Mouse (Mus musculus) heart, postnatal 36 days (tissue): ENCODE results near the gene Gng12. TPM values are rescaled to one million over a fixed set of nuclear protein-coding genes. Genes with fewer than 3 reads are reported as not detected.
"Not testable (repeated sequence)": the region's sequence is repeated elsewhere in the genome, so short reads cannot be mapped to it uniquely, and the experiment has no call there.

Experiments
- DNase-seq, 2 experiments: peaks; one replicate each; pipeline ENCODE4 v3.0.0; 2021 to 2022
- intact Hi-C: fragments of 180-260 bp; cut with DNase I; formaldehyde crosslinking; loops from one replicate; pipeline ENCODE4 v1.15.1; 2025
- total RNA-seq, 2 experiments: library from RNA; stranded (reverse); gene quantifications; 2 replicates each; pipeline ENCODE4 v1.2.3; 2021

The Gng12 gene
- total RNA-seq, 2 experiments from 2014 or later, result 37.8 to 44.7 TPM

GRCm38 (mm10) chr6:67018365-67018764 lies 122.2 kb downstream of the Gng12 start:
- intact Hi-C loops, result loop anchor here (5.0 kb wide), 1 partner anchor 176 kb away; no protein-coding TSS in a partner anchor
- DNase-seq, result no peak

- intact Hi-C loops, result loop anchor here (5.0 kb wide), 1 partner anchor 177 kb away; no protein-coding TSS in a partner anchor
- DNase-seq, result not testable (repeated sequence)
Measured at GRCm38 (mm10) chr6:67019001-67019400, 122.8 kb downstream of the Gng12 start.

GRCm38 (mm10) chr6:67021308-67021707 lies 125.1 kb downstream of the Gng12 start:
- intact Hi-C loops, result no loop called here
- no peak for DNase-seq

- no peak for DNase-seq
- intact Hi-C loops, result no loop called here
Measured at GRCm38 (mm10) chr6:67023729-67024128, 127.5 kb downstream of the Gng12 start.

GRCm38 (mm10) chr6:67026661-67027060 lies 130.5 kb downstream of the Gng12 start:
- intact Hi-C loops, result no loop called here
- DNase-seq, result no peak

- intact Hi-C loops, result no loop called here
- no peak for DNase-seq
Measured at GRCm38 (mm10) chr6:67027438-67028142, 131.4 kb downstream of the Gng12 start.

- intact Hi-C loops, result no loop called here
- no peak for DNase-seq
Measured at GRCm38 (mm10) chr6:67029312-67029950, 133.2 kb downstream of the Gng12 start.

- no peak for DNase-seq
- intact Hi-C loops, result loop anchor here (10.0 kb wide), 1 partner anchor 495 kb away; the partner anchor contains the start of gene Mad2l1
Measured at GRCm38 (mm10) chr6:67029987-67030386, 133.8 kb downstream of the Gng12 start.

- DNase-seq, result no peak
- intact Hi-C loops, result loop anchor here (10.0 kb wide), 1 partner anchor 496 kb away; the partner anchor contains the start of gene Mad2l1
Measured at GRCm38 (mm10) chr6:67030416-67030815, 134.2 kb downstream of the Gng12 start.

GRCm38 (mm10) chr6:67030846-67031245 lies 134.6 kb downstream of the Gng12 start:
- DNase-seq, result no peak
- intact Hi-C loops, result loop anchor here (10.0 kb wide), 1 partner anchor 496 kb away; the partner anchor contains the start of gene Mad2l1

GRCm38 (mm10) chr6:67032551-67032950 lies 136.4 kb downstream of the Gng12 start:
- DNase-seq, result not testable (repeated sequence)
- intact Hi-C loops, result loop anchor here (10.0 kb wide), 1 partner anchor 498 kb away; the partner anchor contains the start of gene Mad2l1

- not testable (repeated sequence) for DNase-seq
- intact Hi-C loops, result loop anchor here (10.0 kb wide), 1 partner anchor 498 kb away; the partner anchor contains the start of gene Mad2l1
Measured at GRCm38 (mm10) chr6:67032972-67033371, 136.8 kb downstream of the Gng12 start.

- DNase-seq, result no peak
- intact Hi-C loops, result loop anchor here (10.0 kb wide), 1 partner anchor 499 kb away; the partner anchor contains the start of gene Mad2l1
Measured at GRCm38 (mm10) chr6:67033604-67034003, 137.4 kb downstream of the Gng12 start.

- intact Hi-C loops, result loop anchor here (5.0 to 10.0 kb wide), 3 partner anchors 192 to 500 kb away; partner anchors contain the start of gene Mad2l1
- DNase-seq, result no peak
Measured at GRCm38 (mm10) chr6:67034331-67035130, 138.3 kb downstream of the Gng12 start.

- DNase-seq, result no peak
- intact Hi-C loops, result loop anchor here (1.0 to 10.0 kb wide), 7 partner anchors 67 to 501 kb away; partner anchors contain the start of genes Gng12 and Mad2l1
Measured at GRCm38 (mm10) chr6:67035388-67036299, 139.4 kb downstream of the Gng12 start.

GRCm38 (mm10) chr6:67036356-67036811 lies 140.2 kb downstream of the Gng12 start:
- peak; percentile 80 to 89 for DNase-seq
- intact Hi-C loops, result loop anchor here (1.0 to 10.0 kb wide), 7 partner anchors 66 to 502 kb away; partner anchors contain the start of genes Gng12 and Mad2l1

- intact Hi-C loops, result loop anchor here (1.0 to 10.0 kb wide), 8 partner anchors 66 to 502 kb away; partner anchors contain the start of genes Gng12 and Mad2l1
- DNase-seq, result peak; percentile 97 to 98
Measured at GRCm38 (mm10) chr6:67036837-67037628, 140.8 kb downstream of the Gng12 start, which contains the start of gene Gadd45a. Gene Gadd45a (minus strand): TSS chr6:67037457.

GRCm38 (mm10) chr6:67038964-67039363 lies 142.8 kb downstream of the Gng12 start:
- no peak for DNase-seq
- intact Hi-C loops, result loop anchor here (2.0 to 10.0 kb wide), 4 partner anchors 34 to 504 kb away; partner anchors contain the start of gene Mad2l1
